Mouse (Mus musculus): ENCODE data around the gene Cant1. TPM values are rescaled to one million over a fixed set of nuclear protein-coding genes. Genes with fewer than 3 reads are reported as not detected.

The Cant1 gene
- polyA plus RNA-seq, 1 experiment = 121 TPM

DNA sequence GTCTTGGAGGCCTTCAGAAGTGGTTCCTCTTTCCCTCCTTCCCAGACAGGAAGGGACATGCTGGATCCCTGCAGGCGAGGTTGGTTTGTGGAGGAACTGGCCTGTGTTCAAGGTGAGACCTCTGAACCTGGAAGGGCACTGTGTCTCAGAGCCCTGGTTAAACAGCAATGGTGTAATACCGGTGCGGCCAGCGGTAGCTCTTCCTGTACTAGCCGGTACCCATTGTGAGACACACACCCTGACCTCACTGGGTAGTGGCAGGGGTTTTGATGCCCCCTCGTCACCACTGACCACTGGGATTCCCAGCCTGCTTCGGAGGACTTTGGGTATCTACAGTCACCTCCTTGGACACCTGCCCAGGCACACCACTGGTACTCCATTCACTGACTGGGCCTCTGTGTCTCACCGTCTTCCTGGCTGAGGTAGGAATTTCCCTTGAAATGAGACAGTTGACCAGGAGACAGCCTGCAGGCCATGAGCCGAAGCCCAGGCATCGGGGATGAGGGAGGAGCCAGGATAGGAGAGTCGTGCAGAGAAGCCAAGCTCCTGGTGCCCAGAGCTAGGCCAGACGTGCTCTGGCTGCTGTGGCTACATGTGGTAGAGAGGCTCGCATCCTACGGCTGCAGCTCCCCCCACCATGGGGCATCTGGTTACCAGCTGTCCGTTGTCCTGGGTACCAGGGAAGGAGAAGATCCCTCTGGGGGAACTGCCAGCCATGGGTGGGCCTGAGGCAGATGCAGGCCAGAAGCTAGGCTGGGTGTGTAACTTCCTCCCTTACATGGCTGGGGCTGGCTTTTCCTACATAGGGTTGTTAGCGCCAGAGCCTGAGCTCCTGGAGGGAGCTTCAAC is 12.4 kb upstream of the Cant1 start:
- WGBS = 82% methylated on average over 16 of the region's 16 CpGs
- DNase-seq (ENCODE audit: low read depth, low spot score) = no peak

GRCm38 (mm10) chr11:118430291-118430885 is 11.5 kb upstream of the Cant1 start:
- 10% methylated on average over 4 of the region's 4 CpGs for WGBS
- DNase-seq (ENCODE audit: low read depth, low spot score) = no peak

DNA sequence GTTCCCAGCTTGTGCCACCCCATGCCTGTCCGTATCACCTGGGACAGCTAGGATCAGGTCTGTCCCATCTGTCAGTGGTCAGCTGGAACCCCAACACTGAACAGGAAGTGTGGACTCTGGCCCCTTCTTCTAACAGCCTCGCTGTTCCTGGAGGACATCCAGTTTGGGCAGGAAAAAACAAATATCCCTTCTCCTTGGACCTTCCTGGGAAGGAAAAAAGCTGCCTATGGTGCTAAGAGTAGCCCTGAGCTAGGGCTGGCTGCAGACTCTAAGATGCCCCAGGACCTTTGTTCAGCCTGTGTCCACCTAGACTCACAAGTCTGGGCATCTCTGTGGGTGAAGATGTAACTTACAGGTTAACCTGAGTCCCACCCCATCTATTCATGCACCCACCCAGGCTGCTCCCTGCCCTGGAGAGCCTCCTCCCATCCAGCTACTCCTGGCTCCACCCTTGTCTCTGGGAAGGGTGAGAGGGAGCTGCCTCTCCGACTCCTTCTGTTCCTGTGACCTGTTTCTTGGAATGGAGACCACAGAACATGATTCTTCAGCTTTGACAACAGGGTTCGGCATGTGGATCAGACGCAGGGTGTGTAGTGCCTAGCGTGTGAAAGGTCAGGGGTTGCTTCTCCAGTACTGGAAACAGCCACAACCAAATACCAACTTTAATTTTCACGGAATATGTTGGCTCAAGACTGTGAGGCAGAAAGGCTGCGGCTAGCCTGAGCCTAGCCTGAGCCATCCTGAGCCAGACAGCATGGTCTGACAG is 10.2 kb upstream of the Cant1 start:
- WGBS = 26% methylated on average over 8 of the region's 8 CpGs
- DNase-seq (ENCODE audit: low read depth, low spot score) = no peak

DNA sequence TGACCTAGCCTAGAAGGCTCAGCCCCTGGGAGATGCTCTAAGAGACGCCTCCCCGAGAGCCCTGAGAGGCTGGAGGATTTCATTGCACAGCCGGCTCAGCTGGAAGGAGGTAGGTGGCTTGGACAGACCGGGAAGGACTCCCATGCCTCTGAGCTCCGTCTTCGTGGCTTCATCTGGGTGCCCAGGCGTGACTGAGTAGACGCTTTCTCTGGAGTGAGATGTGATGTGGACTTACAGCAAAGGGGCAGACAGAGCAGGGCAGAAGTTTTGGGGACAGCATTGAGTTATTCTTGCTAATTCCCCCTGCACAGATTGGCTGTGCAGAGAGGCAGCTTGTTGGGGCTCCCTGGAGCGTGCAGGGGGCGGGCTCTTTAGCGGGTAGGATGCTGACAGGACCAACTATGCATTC is 9.6 kb upstream of the Cant1 start:
- 12% methylated on average over 11 of the region's 11 CpGs for WGBS
- no peak for DNase-seq (ENCODE audit: low read depth, low spot score)

DNA sequence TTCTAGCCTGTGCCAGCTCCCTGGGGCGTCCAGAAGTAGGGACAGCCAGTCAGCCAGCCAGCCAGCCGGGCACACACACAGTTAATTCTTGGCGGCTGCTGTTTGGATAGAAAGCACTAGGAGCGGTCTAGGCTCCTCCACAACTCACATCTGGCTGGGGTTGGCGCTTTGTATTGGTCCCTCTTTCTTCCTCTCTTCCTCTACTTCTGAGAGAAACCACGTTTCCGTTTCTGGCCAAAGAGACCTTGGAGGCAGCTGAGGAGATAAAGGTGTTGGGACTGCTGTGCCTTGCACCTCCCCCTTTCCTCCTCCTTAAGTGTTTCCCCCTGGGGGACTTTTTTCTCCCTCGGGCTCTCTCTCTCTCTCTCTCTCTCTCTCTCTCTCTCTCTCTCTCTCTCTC is 9.1 kb upstream of the Cant1 start, which contains the start of gene C1qtnf1:
Gene C1qtnf1 (plus strand): TSS at position 218 of the 400 bp plus-strand sequence.
- DNase-seq (ENCODE audit: low read depth, low spot score) = no peak
- 4% methylated on average over 8 of the region's 8 CpGs for WGBS

DNA sequence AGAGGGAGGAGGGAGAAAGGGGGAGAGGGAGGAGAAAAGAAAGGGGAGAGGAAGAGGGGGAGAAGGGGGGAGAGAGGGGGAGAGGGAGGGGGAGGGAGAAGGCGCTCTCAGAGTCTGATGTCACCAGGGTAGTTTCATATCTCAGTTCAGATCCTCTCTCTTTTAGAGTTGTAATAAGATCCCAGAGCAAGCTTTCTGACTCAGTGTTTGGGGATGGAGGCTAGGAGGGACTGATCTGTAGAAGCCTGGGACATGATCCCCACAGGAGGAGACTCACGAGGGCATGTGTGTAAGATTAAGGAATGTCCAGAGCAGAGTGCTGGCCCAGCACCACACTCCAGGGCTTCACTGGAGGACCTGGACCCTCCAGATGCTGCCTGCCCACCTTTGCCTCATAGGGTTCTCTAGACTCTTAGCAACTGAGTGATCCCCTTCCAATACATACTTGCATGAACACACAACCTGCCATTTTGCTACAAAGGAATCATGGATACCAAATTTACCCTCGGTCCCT is 8.4 kb upstream of the Cant1 start:
- DNase-seq (ENCODE audit: low read depth, low spot score) = no peak
- WGBS = 60% methylated on average over 3 of the region's 3 CpGs

GRCm38 (mm10) chr11:118426765-118427164 is 7.9 kb upstream of the Cant1 start:
- 72% methylated on average over 5 of the region's 5 CpGs for WGBS
- DNase-seq (ENCODE audit: low read depth, low spot score) = no peak

- 72% methylated on average over 13 of the region's 13 CpGs for WGBS
- DNase-seq (ENCODE audit: low read depth, low spot score) = no peak
Measured at GRCm38 (mm10) chr11:118424621-118425335, 5.9 kb upstream of the Cant1 start.

DNA sequence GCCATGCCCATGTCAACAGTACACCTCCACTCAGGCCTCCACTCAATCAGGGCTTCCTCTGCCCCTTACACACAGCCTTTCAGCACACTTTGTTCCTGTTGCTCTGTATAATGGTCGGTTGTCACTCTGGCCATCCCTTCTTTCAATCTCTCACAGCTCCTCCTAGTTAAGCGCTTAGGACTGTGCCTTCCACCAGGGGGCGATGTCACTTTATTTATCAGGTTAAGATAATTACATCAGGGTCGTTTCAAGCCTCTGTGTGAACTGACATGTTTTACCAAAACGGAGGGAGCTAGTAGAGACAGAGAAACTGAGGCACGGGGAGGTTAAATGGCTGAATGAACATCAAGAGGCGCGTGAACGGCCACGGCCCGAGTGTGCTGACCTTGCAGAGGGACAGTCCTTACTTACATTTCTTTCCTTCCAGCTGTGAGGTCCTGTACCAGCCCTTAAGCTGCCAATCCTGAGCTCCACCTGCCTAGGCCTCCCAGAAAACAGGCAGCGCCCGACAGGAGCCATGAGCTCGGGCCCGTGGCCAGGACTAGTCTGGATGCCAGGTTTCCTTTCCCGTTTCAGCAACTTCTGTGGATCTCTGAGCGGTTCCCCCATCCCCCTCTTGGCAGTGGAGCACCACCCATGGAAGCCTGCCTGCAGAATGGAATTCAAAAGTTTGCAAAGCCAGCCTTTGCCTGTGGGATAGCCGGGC is 4.5 kb upstream of the Cant1 start:
- under 1% methylated on average over 18 of the region's 18 CpGs for WGBS
- DNase-seq (ENCODE audit: low read depth, low spot score) = no peak

GRCm38 (mm10) chr11:118420261-118420660 is 1.4 kb upstream of the Cant1 start:
- no peak for DNase-seq (ENCODE audit: low read depth, low spot score)

GRCm38 (mm10) chr11:118418442-118418833 is 448 bp downstream of the Cant1 start:
- WGBS = under 1% methylated on average over 12 of the region's 12 CpGs
- no peak for DNase-seq (ENCODE audit: low read depth, low spot score)

More at GRCm38 (mm10) chr11:118420261-118420660, 1.4 kb upstream of the Cant1 start:
- WGBS = 43% methylated on average over 7 of the region's 7 CpGs

DNA sequence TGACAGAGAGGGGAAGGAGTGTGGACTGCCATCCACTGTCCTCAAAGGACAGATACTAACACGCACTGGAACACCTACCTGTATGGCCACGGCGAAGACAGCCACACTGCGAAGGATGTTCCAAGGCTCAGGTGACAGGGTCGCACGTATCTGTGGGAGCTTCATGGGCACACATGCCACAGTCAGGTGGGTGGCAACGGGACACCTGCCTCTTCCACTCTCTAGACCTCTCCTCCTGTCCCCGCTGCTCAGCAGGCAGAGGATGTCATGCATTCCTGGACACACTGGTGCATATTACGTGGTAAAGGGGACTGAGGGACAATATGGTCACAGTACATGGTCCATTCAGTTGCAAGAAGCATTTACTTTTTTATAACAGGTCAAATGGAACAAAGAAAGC is 1.4 kb downstream of the Cant1 start:
- DNase-seq (ENCODE audit: low read depth, low spot score) = no peak
- 69% methylated on average over 9 of the region's 9 CpGs for WGBS

GRCm38 (mm10) chr11:118416046-118416445 is 2.8 kb downstream of the Cant1 start:
- DNase-seq (ENCODE audit: low read depth, low spot score) = no peak
- 25% methylated on average over 7 of the region's 7 CpGs for WGBS

DNA sequence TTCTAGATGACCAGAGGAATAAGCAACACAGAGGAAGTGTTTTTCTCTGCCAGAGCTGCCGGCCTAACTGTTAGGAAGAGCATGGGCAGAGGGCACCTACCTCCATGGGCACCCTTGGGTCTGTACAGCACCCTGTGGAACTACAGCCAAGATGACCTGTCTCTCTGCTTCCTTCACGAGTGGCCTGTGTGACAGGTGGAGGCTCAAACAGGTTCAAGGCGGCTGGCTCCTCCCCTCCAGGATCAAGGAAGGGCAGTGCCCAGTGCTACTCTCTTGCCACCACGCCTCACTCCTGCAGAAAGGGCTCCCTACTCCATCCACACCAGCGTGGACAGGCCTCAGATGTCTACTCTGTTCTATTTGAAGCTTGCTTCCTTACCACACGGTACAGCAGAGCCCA is 3.3 kb downstream of the Cant1 start:
- no peak for DNase-seq (ENCODE audit: low read depth, low spot score)
- WGBS = 30% methylated on average over 6 of the region's 6 CpGs

- DNase-seq (ENCODE audit: low read depth, low spot score) = no peak
- 50% methylated on average over 5 of the region's 5 CpGs for WGBS
Measured at GRCm38 (mm10) chr11:118414270-118414669, 4.6 kb downstream of the Cant1 start.

GRCm38 (mm10) chr11:118413055-118413454 is 5.8 kb downstream of the Cant1 start:
- WGBS = 27% methylated on average over 4 of the region's 4 CpGs
- DNase-seq (ENCODE audit: low read depth, low spot score) = no peak

- WGBS = 19% methylated on average over 2 of the region's 2 CpGs
- no peak for DNase-seq (ENCODE audit: low read depth, low spot score)
Measured at GRCm38 (mm10) chr11:118412601-118413000, 6.3 kb downstream of the Cant1 start.

DNA sequence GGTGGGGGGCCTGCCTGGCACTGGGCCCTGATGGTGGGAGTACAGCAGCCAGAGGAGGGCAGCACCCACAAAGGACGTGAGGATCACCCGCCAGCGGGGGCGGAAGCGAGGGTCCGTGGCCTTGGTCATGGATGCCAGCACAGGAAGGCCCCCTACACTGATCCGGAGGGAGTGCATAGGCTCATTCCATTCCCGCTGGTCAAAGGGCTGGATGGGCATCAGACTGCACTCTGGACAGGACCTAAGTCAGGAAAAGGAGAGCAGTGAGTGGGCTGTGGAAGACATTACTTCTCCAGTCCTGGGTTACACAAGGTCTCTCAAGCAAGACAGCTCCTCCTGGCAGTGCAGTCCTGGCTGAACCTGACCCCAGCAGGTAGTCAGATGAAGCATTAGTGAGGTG is 7.6 kb downstream of the Cant1 start:
- WGBS = 63% methylated on average over 8 of the region's 8 CpGs
- no peak for DNase-seq (ENCODE audit: low read depth, low spot score)

- 31% methylated on average over 10 of the region's 10 CpGs for WGBS
- no peak for DNase-seq (ENCODE audit: low read depth, low spot score)
Measured at GRCm38 (mm10) chr11:118410479-118410878, 8.4 kb downstream of the Cant1 start.
